Mouse (Mus musculus) lung, embryonic 15.5 days (tissue): ENCODE results near the gene Rnf213. TPM values are rescaled to one million over a fixed set of nuclear protein-coding genes. Genes with fewer than 3 reads are reported as not detected.
"Not testable (repeated sequence)": the region's sequence is repeated elsewhere in the genome, so short reads cannot be mapped to it uniquely, and the experiment has no call there.

ENCODE experiments used
- ATAC-seq: fragments of 200-750 bp; cut with Nextera tagmentation; 2 replicates; pipeline ENCODE4 v1.8.0; 2017; ENCODE audit warnings: moderate number of reproducible peaks, borderline replicate concordance; ENCODE audit not compliant: low FRiP score, low TSS enrichment; ENCODE audit errors: extremely low read depth
- H3K27ac ChIP-seq: fragments of 300-500 bp; sonication (generic); 2 replicates; pipeline ENCODE4 v1.5.1; 2015; ENCODE audit warnings: moderate library complexity, mild to moderate bottlenecking, inconsistent platforms
- H3K27me3 ChIP-seq: fragments of 300-500 bp; sonication (generic); 2 replicates; pipeline ENCODE4 v1.6.1; 2015; ENCODE audit warnings: inconsistent platforms
- H3K36me3 ChIP-seq: fragments of 300-500 bp; sonication (generic); 2 replicates; pipeline ENCODE4 v1.6.1; 2015; ENCODE audit warnings: inconsistent platforms
- H3K4me1 ChIP-seq: fragments of 300-500 bp; sonication (generic); 2 replicates; pipeline ENCODE4 v1.6.1; 2015; ENCODE audit warnings: inconsistent platforms
- H3K4me2 ChIP-seq: fragments of 300-500 bp; sonication (generic); 2 replicates; pipeline ENCODE4 v1.6.1; 2015; ENCODE audit warnings: inconsistent platforms, mild to moderate bottlenecking, moderate library complexity
- H3K4me3 ChIP-seq: fragments of 300-500 bp; sonication (generic); 2 replicates; pipeline ENCODE4 v1.5.1; 2015; ENCODE audit warnings: mild to moderate bottlenecking, inconsistent platforms
- H3K9ac ChIP-seq: fragments of 300-500 bp; sonication (generic); 2 replicates; pipeline ENCODE4 v1.6.1; 2015; ENCODE audit warnings: inconsistent platforms
- H3K9me3 ChIP-seq: fragments of 300-500 bp; sonication (generic); 2 replicates; pipeline ENCODE4 v1.6.1; 2016; ENCODE audit warnings: inconsistent platforms
- WGBS: fragments of 180-500 bp; shearing (Covaris S2); methylation state at CpG from one replicate; pipeline ENCODE4 v1.1.7; 2015; 5-methylcytosine and 5-hydroxymethylcytosine counted together
- polyA plus RNA-seq: library from polyadenylated mRNA; unstranded; fragments of >200 nt; fragmentation: Nextera tagmentation; extraction: Ambion mirVana; gene quantifications from 2 replicates; pipeline ENCODE4 v1.2.1, GENCODE M21; 2015

The Rnf213 gene
- polyA plus RNA-seq, 1 experiment from 2014 or later = 7.6 TPM

DNA sequence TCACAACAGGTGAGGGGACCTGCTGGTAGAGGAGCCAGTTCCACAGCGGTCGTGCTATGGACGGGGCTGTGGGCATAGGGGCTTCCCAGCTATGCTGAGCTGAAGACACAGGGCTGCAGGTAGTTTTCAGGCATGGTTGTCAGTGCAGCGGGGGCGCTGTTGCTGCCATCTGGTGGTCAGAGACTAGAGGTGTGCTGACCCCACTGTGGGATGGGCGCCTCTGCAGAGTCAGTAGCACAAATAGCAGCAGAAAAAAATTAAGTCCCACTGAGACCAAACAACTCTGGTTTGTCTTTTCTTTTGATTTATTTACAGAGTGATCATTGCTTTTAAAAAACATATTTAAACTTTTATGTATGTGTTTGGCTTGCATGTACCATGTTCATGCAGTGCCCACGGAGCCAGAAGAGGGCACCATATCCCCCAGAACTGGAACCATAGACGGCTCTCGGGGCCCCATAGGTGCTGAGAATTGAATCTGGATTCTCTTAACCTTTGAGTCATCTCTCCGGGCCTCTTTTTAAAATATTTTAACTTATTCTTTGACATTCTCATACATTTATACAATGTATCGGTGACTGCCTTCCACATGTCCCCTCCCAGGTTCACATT, 29.3 kb upstream of the Rnf213 start:
- Histone ChIP-seq H3K27me3 (no peaks in the 10 kb centered on the region), H3K4me2 (no peak overlapping the region), H3K36me3 (peaks cover 16% of the 10 kb centered on the region; the same call in 1 of the 2 replicates), H3K9me3 (no peaks in the 10 kb centered on the region), H3K4me1 (no peaks in the 10 kb centered on the region), H3K9ac (no peak overlapping the region), H3K4me3 (no peak overlapping the region), H3K27ac (no peak overlapping the region)
- peak; percentile 70; the same call in 1 of the 2 replicates for ATAC-seq
- WGBS = 31% methylated on average over 11 of the region's 11 CpGs

DNA sequence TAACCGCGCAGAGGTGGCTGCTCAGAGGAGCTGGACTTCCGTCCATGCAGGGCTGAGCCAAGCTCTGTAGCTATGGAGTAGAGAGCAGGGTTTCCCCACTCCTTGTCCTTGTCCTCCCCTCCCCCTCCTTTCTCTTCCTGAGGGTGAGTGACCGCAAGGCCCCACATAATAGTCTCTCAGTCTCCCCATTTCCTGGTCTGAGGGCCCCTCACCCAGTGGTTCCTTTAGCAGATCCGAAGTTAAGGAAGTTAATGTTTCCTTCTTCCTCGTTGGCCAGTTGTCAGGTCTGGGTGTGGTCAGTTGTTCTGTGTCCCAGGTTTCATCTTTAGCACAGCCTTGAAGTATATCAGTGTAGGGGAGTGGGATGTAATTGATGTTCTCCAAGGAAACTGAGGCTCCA, 17.5 kb upstream of the Rnf213 start:
- Histone ChIP-seq H3K36me3 (peaks cover 14% of the 10 kb centered on the region; the same call in 1 of the 2 replicates), H3K4me3 (no peak overlapping the region), H3K9ac (no peak overlapping the region), H3K27ac (no peak overlapping the region), H3K4me2 (no peak overlapping the region), H3K9me3 (no peaks in the 10 kb centered on the region), H3K4me1 (peaks cover 6% of the 10 kb centered on the region; the same call in 1 of the 2 replicates), H3K27me3 (no peaks in the 10 kb centered on the region)
- WGBS = 53% methylated on average over 6 of the region's 6 CpGs
- ATAC-seq = no peak

DNA sequence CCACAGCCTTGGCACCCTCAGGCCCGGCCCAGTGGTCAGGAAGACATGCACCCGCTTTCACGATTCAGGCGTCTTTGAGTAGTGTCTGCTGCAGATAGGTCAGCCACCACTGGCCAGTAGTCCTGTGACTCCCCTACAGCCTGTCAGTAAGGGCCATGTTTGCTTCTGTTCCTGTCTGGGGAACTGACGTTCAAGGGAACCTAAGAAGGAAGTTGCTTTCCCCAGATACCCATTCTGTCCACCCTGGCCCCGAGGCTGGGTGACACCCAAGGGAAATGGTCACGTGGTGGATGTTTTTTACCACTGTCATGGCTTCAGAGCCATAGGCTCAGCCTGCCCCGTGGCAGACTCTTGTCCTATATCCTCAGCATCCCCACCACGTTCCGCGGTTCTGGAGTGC, 15.6 kb upstream of the Rnf213 start:
- Histone ChIP-seq H3K4me2 (no peak overlapping the region), H3K27ac (no peak overlapping the region), H3K9ac (no peak overlapping the region), H3K4me1 (peaks cover 6% of the 10 kb centered on the region; the same call in 1 of the 2 replicates), H3K9me3 (no peaks in the 10 kb centered on the region), H3K36me3 (peaks cover 15% of the 10 kb centered on the region; the same call in 1 of the 2 replicates), H3K4me3 (no peak overlapping the region), H3K27me3 (no peaks in the 10 kb centered on the region)
- 90% methylated on average over 11 of the region's 11 CpGs for WGBS
- no peak for ATAC-seq

DNA sequence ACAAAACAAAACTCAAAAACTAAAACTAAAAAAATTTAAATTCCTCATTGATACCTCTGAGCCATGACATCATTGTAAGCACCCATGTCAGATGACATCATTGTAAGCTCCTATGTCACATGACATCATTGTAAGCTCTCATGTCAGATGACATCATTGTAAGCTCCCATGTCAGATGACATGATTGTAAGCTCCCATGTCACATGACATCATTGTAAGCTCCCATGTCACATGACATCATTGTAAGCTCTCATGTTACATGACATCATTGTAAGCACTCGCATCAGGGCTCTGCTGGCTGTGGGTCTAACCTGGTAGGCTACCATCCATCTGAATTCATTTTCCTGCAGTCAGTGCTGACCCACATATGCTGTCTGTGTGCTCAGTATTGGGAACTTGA, 14.3 kb upstream of the Rnf213 start:
- Histone ChIP-seq H3K36me3 (peaks cover 15% of the 10 kb centered on the region; the same call in 1 of the 2 replicates), H3K4me1 (peaks cover 6% of the 10 kb centered on the region; the same call in 1 of the 2 replicates), H3K27ac (no peak overlapping the region), H3K4me3 (no peak overlapping the region), H3K9me3 (no peaks in the 10 kb centered on the region), H3K9ac (no peak overlapping the region), H3K4me2 (no peak overlapping the region), H3K27me3 (no peaks in the 10 kb centered on the region)
- no peak for ATAC-seq
- 91% methylated on average over 1 of the region's 1 CpGs for WGBS

DNA sequence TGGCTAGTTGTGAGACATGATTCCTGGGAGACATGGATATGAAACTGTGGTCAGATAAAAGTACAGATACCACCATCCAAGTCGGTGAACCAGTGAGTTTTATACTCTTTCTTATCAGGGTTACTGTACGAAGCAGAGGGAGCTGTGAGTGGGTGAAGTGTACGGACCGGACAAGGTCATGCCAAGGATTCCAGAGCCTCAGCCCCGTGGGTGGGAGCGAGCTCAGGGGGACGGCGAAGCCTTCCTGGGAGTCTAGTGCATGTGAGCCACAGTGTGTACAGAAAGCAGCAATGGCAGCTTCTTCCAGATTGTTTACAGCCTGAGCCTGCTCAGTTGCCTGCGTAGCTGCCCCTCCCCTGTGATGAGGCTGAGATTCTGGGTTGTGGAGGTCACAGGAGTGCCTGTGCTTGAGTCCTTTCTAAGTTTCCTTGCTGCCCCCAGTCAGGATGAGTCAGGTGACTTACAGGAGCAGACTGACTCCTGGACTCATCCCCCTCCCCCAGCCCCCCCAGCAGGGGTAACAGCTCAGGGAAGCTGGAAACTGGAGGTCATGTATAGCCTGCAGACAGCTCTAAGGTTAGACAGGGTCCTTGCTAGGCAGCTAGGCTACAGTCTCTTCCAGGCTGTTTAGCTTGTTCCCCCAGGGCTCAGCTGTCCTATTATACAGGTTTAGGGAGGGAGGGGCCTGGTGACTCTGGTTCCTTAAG, 11.1 kb upstream of the Rnf213 start:
- no peak overlapping the region for H3K4me2 ChIP-seq
- H3K27ac ChIP-seq = no peak overlapping the region
- peak; percentile 19; the same call in 1 of the 2 replicates for ATAC-seq
- H3K9ac ChIP-seq = no peak overlapping the region
- no peaks in the 10 kb centered on the region for H3K4me1 ChIP-seq
- no peak overlapping the region for H3K4me3 ChIP-seq
- H3K27me3 ChIP-seq = no peaks in the 10 kb centered on the region
- H3K36me3 ChIP-seq = peaks cover 15% of the 10 kb centered on the region; the same call in 1 of the 2 replicates
- no peaks in the 10 kb centered on the region for H3K9me3 ChIP-seq
- WGBS = 56% methylated on average over 9 of the region's 9 CpGs

DNA sequence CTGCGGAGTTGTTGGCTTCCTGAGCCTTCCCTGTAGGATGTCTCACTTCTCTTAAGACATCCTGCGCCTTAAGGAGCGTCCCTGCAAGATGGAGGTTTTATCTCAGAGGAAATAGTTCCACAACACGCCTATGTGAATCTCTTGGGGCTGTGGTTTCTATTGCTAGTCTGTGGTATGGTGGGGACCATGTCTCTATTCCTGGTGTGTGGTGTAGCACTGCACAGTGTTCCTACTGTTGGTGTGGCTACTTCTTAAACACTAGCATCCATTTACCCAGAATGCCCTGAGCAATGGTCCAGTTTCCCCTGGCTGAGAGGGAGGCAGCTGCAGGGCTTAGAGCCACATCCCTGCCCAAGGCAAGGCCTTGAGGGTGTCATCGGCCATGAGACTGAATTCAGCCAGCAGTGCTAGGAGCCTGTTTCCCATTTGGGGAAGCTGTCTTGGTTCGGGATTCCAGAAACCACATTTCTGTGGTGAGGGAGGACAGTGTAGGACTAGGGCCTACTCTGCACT, 10.5 kb upstream of the Rnf213 start:
- Histone ChIP-seq H3K27ac (no peak overlapping the region), H3K9me3 (no peaks in the 10 kb centered on the region), H3K9ac (no peak overlapping the region), H3K27me3 (no peaks in the 10 kb centered on the region), H3K36me3 (peaks cover 11% of the 10 kb centered on the region; the same call in 1 of the 2 replicates), H3K4me1 (0 out of 2 replicates have a peak, but pooled peaks cover 2% of the 10 kb centered on the region), H3K4me2 (no peak overlapping the region), H3K4me3 (no peak overlapping the region)
- ATAC-seq = no peak
- WGBS = 71% methylated on average over 6 of the region's 6 CpGs

DNA sequence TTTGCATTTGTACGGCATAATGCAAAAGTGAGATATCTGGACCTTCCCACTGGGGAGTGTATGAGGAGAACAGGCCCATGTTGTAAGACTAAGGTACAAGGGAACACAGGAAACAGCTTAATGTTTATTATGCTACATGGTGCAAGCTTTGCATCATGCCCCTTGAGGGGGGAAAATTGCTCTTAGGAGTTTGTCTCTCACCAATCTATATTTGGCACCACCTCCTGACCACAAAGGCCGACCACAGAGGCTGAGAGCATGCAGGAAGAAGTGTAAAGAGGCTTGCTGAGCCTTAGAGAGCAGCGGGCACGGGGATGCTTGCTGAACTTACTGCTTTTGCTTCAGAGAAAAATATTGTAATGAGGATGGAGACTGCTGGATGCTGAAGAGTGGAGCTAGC, 8.0 kb upstream of the Rnf213 start:
- no peaks in the 10 kb centered on the region for H3K27me3 ChIP-seq
- 68% methylated on average over 4 of the region's 4 CpGs for WGBS
- H3K4me3 ChIP-seq = no peak overlapping the region
- ATAC-seq = no peak
- peaks cover 4% of the 10 kb centered on the region; the same call in 1 of the 2 replicates for H3K36me3 ChIP-seq
- no peak overlapping the region for H3K4me2 ChIP-seq
- H3K9ac ChIP-seq = no peak overlapping the region
- peaks cover 13% of the 10 kb centered on the region for H3K4me1 ChIP-seq
- no peaks in the 10 kb centered on the region for H3K9me3 ChIP-seq
- no peak overlapping the region for H3K27ac ChIP-seq

DNA sequence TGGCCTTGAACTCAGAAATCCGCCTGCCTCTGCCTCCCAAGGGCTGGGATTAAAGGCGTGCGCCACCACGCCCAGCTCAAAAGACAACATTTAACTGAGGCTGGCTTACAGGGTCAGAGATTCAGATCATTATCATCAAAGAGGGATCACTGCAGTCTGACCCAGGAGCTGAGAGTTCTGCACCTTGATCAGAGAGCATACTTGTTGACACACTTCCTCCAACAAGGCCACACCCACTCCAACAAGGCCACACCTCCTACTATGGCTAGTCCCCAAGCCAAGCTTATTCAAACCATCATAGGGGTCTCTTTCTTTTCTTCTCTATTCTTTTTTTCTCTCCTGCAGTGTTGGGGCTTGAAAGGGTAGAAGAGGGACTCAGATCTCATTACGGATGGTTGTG, 6.6 kb upstream of the Rnf213 start:
- ATAC-seq = no peak
- no peak overlapping the region for H3K4me3 ChIP-seq
- no peak overlapping the region for H3K9ac ChIP-seq
- H3K27ac ChIP-seq = no peak overlapping the region
- no peak overlapping the region for H3K4me2 ChIP-seq
- H3K4me1 ChIP-seq = peaks cover 19% of the 10 kb centered on the region
- no peaks in the 10 kb centered on the region for H3K36me3 ChIP-seq
- H3K9me3 ChIP-seq = no peaks in the 10 kb centered on the region
- 91% methylated on average over 5 of the region's 5 CpGs for WGBS
- H3K27me3 ChIP-seq = no peaks in the 10 kb centered on the region

DNA sequence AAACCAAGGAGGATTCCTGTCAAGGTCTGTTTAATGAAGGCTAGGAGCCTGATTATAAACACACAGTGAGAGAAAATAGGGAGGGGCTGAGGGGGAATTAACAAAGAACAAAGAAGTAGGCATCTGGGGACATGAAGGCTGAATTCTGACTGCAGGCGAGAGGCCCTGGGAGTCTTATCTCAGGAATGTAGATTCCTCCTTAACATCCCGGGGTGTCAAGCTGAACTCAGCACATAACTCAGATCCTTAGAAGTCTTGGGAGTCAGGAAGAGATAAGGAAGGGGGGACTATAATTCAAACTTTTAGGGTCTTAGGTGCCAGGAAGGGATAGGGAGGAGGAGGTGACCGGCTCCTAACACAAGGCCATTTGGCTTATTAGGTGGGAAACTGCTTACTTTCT, 5.6 kb upstream of the Rnf213 start:
- not testable (repeated sequence) for H3K4me3 ChIP-seq, H3K9ac ChIP-seq

DNA sequence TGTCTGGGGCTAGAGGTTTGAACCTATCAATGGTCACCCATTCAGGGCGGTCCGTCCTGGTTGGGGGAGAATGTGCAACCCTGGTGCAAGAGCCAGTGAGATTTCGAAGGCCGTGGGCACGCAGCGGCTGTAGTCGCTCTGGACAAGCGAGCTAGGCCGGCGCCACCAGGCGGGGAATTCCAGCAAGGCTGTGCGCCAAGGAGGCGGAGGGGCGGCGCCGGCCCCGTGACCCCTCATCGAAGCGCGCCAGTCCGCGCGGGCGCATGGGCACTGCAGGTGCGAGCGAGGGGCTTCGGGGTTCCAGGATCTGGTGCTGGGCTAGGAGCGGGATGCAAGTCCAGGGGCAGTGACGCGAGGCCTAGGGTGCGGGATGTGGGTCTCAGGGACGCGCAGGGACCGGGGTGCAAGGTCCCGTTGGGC, 3.0 kb upstream of the Rnf213 start:
- peaks cover 8% of the 10 kb centered on the region; the same call in 1 of the 2 replicates for H3K27me3 ChIP-seq
- peaks cover 47% of the 10 kb centered on the region for H3K4me1 ChIP-seq

More for the DNA sequence above, 5.6 kb upstream of the Rnf213 start:
- H3K4me2 ChIP-seq, ATAC-seq, H3K36me3 ChIP-seq, H3K27me3 ChIP-seq, H3K9me3 ChIP-seq: not testable (repeated sequence)
- Histone ChIP-seq H3K4me1 (peaks cover 29% of the 10 kb centered on the region), H3K27ac (peak overlapping the region; percentile 48; the same call in 1 of the 2 replicates)
- 12% methylated on average over 3 of the region's 3 CpGs for WGBS

DNA sequence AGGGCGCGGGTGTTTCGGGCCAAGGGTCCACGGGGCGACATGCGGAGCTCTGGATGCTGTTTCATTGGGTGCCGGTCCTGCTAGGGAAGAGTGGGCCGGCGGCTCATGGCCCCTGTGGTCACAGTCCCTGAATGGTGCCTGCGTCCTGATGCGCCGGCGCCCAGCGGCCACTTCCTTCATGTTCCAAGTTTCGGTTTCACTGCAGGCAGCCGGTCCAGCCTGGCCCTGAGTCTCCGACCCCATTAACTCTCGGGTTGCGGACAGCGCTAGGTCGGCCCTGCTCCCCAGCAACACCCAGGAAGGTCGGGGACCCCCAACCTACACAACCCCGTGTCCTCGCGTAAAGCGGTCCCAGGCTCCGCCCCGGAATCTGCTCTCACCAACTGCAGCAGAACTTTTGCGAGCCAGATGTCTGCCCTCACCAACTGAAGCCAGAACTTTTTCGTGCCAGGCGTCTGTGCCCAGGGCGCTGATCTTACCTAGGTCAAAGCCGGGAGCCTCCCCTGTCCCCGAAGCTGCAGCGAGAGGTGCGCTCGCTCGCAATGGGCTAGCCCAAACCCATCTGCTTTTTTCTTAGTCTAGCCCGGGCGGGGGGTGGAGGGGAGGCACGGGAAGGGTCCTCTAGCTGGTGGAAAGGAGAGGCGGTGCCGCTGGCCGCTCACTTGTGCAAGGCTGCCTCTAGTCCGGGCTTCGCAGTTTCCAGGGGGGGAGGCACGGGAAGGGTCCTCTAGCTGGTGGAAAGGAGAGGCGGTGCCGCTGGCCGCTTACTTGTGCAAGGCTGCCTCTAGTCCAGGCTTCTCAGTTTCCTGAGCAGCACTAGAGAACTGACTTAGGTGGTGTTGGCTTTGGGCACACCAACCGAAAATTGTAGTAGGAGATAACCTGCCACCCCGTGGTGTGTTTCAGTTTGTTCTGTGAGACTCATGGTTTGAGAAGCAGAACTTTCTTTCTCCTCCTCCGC, 2.3 kb upstream of the Rnf213 start:
- Histone ChIP-seq H3K27me3 (peaks cover 8% of the 10 kb centered on the region; the same call in 1 of the 2 replicates), H3K4me3 (peak overlapping the region; percentile 62), H3K4me1 (peaks cover 52% of the 10 kb centered on the region), H3K36me3 (no peaks in the 10 kb centered on the region), H3K9me3 (no peaks in the 10 kb centered on the region), H3K4me2 (peak overlapping the region; percentile 93), H3K9ac (peak overlapping the region; percentile 68), H3K27ac (peak overlapping the region; percentile 91)
- 1% methylated on average over 53 of the region's 53 CpGs for WGBS
- peak; percentile 32; the same call in 1 of the 2 replicates for ATAC-seq

More for the DNA sequence above, 3.0 kb upstream of the Rnf213 start:
- Histone ChIP-seq H3K27ac (peak overlapping the region; percentile 91), H3K4me3 (peak overlapping the region; percentile 62), H3K4me2 (peak overlapping the region; percentile 93), H3K36me3 (no peaks in the 10 kb centered on the region), H3K9me3 (no peaks in the 10 kb centered on the region), H3K9ac (peak overlapping the region; percentile 68)
- peak; percentile 53; the same call in 1 of the 2 replicates for ATAC-seq
- under 1% methylated on average over 35 of the region's 35 CpGs for WGBS
